In the genomic region with DNA sequence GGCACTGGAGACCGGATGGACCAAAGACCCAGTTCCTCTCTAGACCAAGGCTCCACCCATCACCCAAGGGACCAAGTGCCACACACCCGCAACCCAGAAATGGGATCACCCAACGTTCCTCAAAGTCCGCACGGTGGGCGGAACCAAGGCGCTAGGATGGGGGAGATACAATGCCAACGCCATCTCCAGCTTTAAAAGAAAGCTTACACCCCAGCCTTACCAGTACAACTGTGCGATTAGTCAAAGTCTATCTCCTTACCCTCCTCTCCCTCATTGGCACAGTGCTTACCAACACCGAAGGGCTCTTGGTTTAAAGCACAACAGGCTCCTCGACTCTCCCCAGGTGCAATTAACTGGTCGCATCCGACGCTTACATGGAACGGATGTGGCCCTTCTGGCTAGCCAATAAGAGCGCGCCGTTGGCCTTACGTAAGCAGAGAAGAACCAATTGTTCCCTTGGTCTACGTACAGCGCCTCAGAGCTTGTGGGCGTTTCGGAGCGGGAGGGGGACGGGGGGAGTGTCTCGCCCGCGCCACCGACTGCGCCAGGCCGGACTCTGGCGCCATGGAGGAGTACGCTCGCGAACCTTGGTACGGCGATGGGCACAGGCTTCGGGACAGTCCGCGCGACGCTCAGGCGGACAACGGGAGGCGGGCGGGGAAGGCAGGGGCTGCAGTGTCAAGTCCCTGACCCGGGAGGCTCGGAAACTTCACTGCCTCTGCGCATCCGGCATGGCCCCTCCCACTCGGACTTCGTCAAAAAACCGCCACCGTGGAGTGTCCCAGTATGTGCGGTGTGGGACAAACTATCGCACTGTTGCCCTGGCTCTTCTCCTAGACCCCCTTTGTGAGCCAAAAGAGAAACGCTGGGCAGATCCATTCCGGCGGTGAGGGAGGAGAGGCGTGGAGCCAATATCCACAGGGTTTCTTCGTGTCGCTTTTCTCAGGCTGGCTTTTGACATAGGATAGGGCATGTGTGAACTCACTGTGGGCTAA, we compare ENCODE assay signal across 1 mouse cellular context.
TF ChIP-seq lines count a peak whose summit lies in the region.

A gene (minus strand): TSS at position 390 of the 995 bp plus-strand sequence.
A gene (plus strand): TSS at position 478 of the 995 bp plus-strand sequence.

TF ChIP-seq in MEL, 35 proteins besides CTCF, POLR2A, EP300 and RAD21 (continued from another document):
- TF ChIP-seq HCFC1 (IDR thresholded peaks at IDR 0.05; ENCODE audit: low read depth, low read length) (peak; percentile 77), USF1 (IDR thresholded peaks at IDR 0.05; ENCODE audit: low read depth, low read length) (no peak), POLR2AphosphoS2 (IDR thresholded peaks at IDR 0.05; ENCODE audit: low read length) (peak; percentile 73; the same call in 1 of the 2 replicates), RCOR1 (IDR thresholded peaks at IDR 0.05; ENCODE audit: low read depth, low read length) (no peak; the same call in 1 of the 2 replicates), ETS1 (IDR thresholded peaks at IDR 0.05; ENCODE audit: low read depth, low read length) (no peak), MXI1 (IDR thresholded peaks at IDR 0.05; ENCODE audit: low read depth, low read length) (peak; percentile 89), CHD2 (IDR thresholded peaks at IDR 0.05; ENCODE audit: low read length) (no peak), NRF1 (IDR thresholded peaks at IDR 0.05; ENCODE audit: insufficient read depth, low read depth, low read length, poor library complexity, severe bottlenecking) (peak; percentile 64), UBTF (IDR thresholded peaks at IDR 0.05; ENCODE audit: borderline replicate concordance, insufficient read depth, low read depth, low read length) (no peak), TAL1 (IDR thresholded peaks at IDR 0.05; ENCODE audit: low read length) (no peak), ZKSCAN1 (IDR thresholded peaks at IDR 0.05; ENCODE audit: low read depth, low read length) (no peak), ZC3H11A (IDR thresholded peaks at IDR 0.05; ENCODE audit: low read depth, low read length) (no peak; the same call in 1 of the 2 replicates), MAZ (IDR thresholded peaks at IDR 0.05; ENCODE audit: low read depth, low read length) (peak; percentile 91; the same call in 1 of the 2 replicates), SIN3A (IDR thresholded peaks at IDR 0.05; ENCODE audit: low read length) (peak; percentile 78), POLR2AphosphoS5 (IDR thresholded peaks at IDR 0.05; ENCODE audit: borderline replicate concordance, low read depth, low read length) (no peak), GATA1 (IDR thresholded peaks at IDR 0.05; ENCODE audit: low read depth, low read length) (0 out of 2 replicates have a peak, but pooled peaks have one; percentile 1), MAX (IDR thresholded peaks at IDR 0.05; ENCODE audit: low read length) (peak; percentile 62; the same call in 1 of the 2 replicates), MYC (IDR thresholded peaks at IDR 0.05; ENCODE audit: low read depth, low read length) (peak; percentile 85), ZMIZ1 (IDR thresholded peaks at IDR 0.05; ENCODE audit: low read depth, low read length) (peak; percentile 84), TCF12 (IDR thresholded peaks at IDR 0.05; ENCODE audit: low read depth, low read length) (no peak; the same call in 1 of the 2 replicates), E2F4 (IDR thresholded peaks at IDR 0.05; ENCODE audit: borderline replicate concordance, low read depth, low read length) (peak; percentile 60; the same call in 1 of the 2 replicates), MEF2A (IDR thresholded peaks at IDR 0.05; ENCODE audit: extremely low read depth, insufficient replicate concordance, low read depth, low read length, poor library complexity, severe bottlenecking) (no peak), NELFE (IDR thresholded peaks at IDR 0.05; ENCODE audit: low read depth, low read length) (peak; percentile 85), USF2 (IDR thresholded peaks at IDR 0.05; ENCODE audit: borderline replicate concordance in 1 of 2, insufficient read depth in 1 of 2, low read depth in 1 of 2, low read length in 2 of 2) (no peak)
